Mouse (Mus musculus) embryo, embryonic 10 days (tissue): Measurements from ENCODE around the gene Rela.

ENCODE experiments used
- DNase-seq: peaks from one replicate; pipeline ENCODE4 v3.0.0-alpha.2; 2015; ENCODE audit warnings: low spot score

The Rela gene

GRCm38 (mm10) chr19:5637069-5638047 lies at the start of gene Rela:
Gene Rela (plus strand): TSS chr19:5637483.
- DNase-seq: peak; percentile 87

GRCm38 (mm10) chr19:5589159-5589558 lies 48.1 kb upstream of the Rela start:
- DNase-seq: no peak

- no peak for DNase-seq
Measured at GRCm38 (mm10) chr19:5591888-5592287, 45.4 kb upstream of the Rela start.

GRCm38 (mm10) chr19:5599224-5599623 lies 38.1 kb upstream of the Rela start:
- no peak for DNase-seq

- peak; percentile 94 for DNase-seq
Measured at GRCm38 (mm10) chr19:5601752-5602541, 35.3 kb upstream of the Rela start, which contains the start of gene Rnaseh2c. Gene Rnaseh2c (plus strand): TSS chr19:5601873.

- no peak for DNase-seq
Measured at GRCm38 (mm10) chr19:5603664-5604063, 33.6 kb upstream of the Rela start.

GRCm38 (mm10) chr19:5605126-5605525 lies 32.2 kb upstream of the Rela start:
- DNase-seq: no peak

GRCm38 (mm10) chr19:5606196-5606595 lies 31.1 kb upstream of the Rela start:
- DNase-seq: no peak

GRCm38 (mm10) chr19:5607705-5608410 lies 29.4 kb upstream of the Rela start:
- DNase-seq: no peak

- no peak for DNase-seq
Measured at GRCm38 (mm10) chr19:5608707-5609106, 28.6 kb upstream of the Rela start.

GRCm38 (mm10) chr19:5609171-5609546 lies 28.1 kb upstream of the Rela start:
- DNase-seq: no peak

GRCm38 (mm10) chr19:5609547-5610404 lies 27.5 kb upstream of the Rela start, which contains the start of gene Kat5:
Gene Kat5 (minus strand): TSS chr19:5610237.
- DNase-seq: peak; percentile 95

GRCm38 (mm10) chr19:5611973-5612372 lies 25.3 kb upstream of the Rela start:
- no peak for DNase-seq

- no peak for DNase-seq
Measured at GRCm38 (mm10) chr19:5612762-5613411, 24.4 kb upstream of the Rela start.

- DNase-seq: no peak
Measured at GRCm38 (mm10) chr19:5614953-5615352, 22.3 kb upstream of the Rela start.

- DNase-seq: no peak
Measured at GRCm38 (mm10) chr19:5620007-5620406, 17.3 kb upstream of the Rela start.

GRCm38 (mm10) chr19:5621884-5622283 lies 15.4 kb upstream of the Rela start:
- DNase-seq: no peak

GRCm38 (mm10) chr19:5625311-5625710 lies 12.0 kb upstream of the Rela start:
- no peak for DNase-seq

- no peak for DNase-seq
Measured at GRCm38 (mm10) chr19:5629907-5630306, 7.4 kb upstream of the Rela start.

GRCm38 (mm10) chr19:5632120-5632519 lies 5.2 kb upstream of the Rela start:
- DNase-seq: no peak
